Mouse (Mus musculus): ENCODE data around the gene Hsfy2. TPM values are rescaled to one million over a fixed set of nuclear protein-coding genes. Genes with fewer than 3 reads are reported as not detected.

The Hsfy2 gene
- not detected in 2 replicates for polyA plus RNA-seq (2015; fragmentation: Nextera tagmentation; extraction: Ambion mirVana)

GRCm38 (mm10) chr1:56637335-56637734 lies at the start of gene Hsfy2:
TSS of gene Hsfy2 (minus strand) at chr1:56637435.
- Histone ChIP-seq H3K27ac (replicated peaks) (no peak within 1 kb of the TSS), H3K4me2 (no peak within 1 kb of the TSS), H3K4me3 (replicated peaks) (no peak within 1 kb of the TSS), H3K36me3 (replicated peaks) (no peaks in the 10 kb centered on the region), H3K27me3 (no peaks in the 10 kb centered on the region), H3K9ac (no peak within 1 kb of the TSS), H3K4me1 (replicated peaks) (no peaks in the 10 kb centered on the region), H3K9me3 (replicated peaks) (no peaks in the 10 kb centered on the region)
- ATAC-seq (ENCODE audit: insufficient read depth), result no peak
- 55% methylated on average over 2 of the region's 2 CpGs for WGBS (ENCODE audit: insufficient replicate concordance)

- H3K4me1 ChIP-seq (replicated peaks), result no peaks in the 10 kb centered on the region
- H3K9me3 ChIP-seq (replicated peaks), result no peaks in the 10 kb centered on the region
- 55% methylated on average over 1 of the region's 1 CpGs for WGBS (ENCODE audit: insufficient replicate concordance)
- no peak overlapping the region for H3K9ac ChIP-seq
- no peaks in the 10 kb centered on the region for H3K27me3 ChIP-seq
- H3K4me2 ChIP-seq, result no peak overlapping the region
- no peak for ATAC-seq (ENCODE audit: insufficient read depth)
- no peaks in the 10 kb centered on the region for H3K36me3 ChIP-seq (replicated peaks)
- no peak overlapping the region for H3K27ac ChIP-seq (replicated peaks)
- H3K4me3 ChIP-seq (replicated peaks), result no peak overlapping the region
Observed at GRCm38 (mm10) chr1:56685053-56685557, 47.9 kb upstream of the Hsfy2 start.

- Histone ChIP-seq H3K27ac (replicated peaks) (no peak overlapping the region), H3K36me3 (replicated peaks) (no peaks in the 10 kb centered on the region), H3K4me3 (replicated peaks) (no peak overlapping the region), H3K4me1 (replicated peaks) (no peaks in the 10 kb centered on the region), H3K4me2 (no peak overlapping the region), H3K9ac (no peak overlapping the region), H3K9me3 (replicated peaks) (no peaks in the 10 kb centered on the region), H3K27me3 (no peaks in the 10 kb centered on the region)
- no peak for ATAC-seq (ENCODE audit: insufficient read depth)
Observed at GRCm38 (mm10) chr1:56684512-56684911, 47.3 kb upstream of the Hsfy2 start.

- no peaks in the 10 kb centered on the region for H3K4me1 ChIP-seq (replicated peaks)
- no peaks in the 10 kb centered on the region for H3K27me3 ChIP-seq
- no peak overlapping the region for H3K4me3 ChIP-seq (replicated peaks)
- 65% methylated on average over 2 of the region's 2 CpGs for WGBS (ENCODE audit: insufficient replicate concordance)
- ATAC-seq (ENCODE audit: insufficient read depth), result no peak
- no peak overlapping the region for H3K4me2 ChIP-seq
- no peak overlapping the region for H3K9ac ChIP-seq
- H3K27ac ChIP-seq (replicated peaks), result no peak overlapping the region
- no peaks in the 10 kb centered on the region for H3K9me3 ChIP-seq (replicated peaks)
- no peaks in the 10 kb centered on the region for H3K36me3 ChIP-seq (replicated peaks)
Observed at GRCm38 (mm10) chr1:56681258-56681657, 44.0 kb upstream of the Hsfy2 start.

GRCm38 (mm10) chr1:56675253-56675652 lies 38.0 kb upstream of the Hsfy2 start:
- WGBS (ENCODE audit: insufficient replicate concordance), result 41% methylated on average over 2 of the region's 2 CpGs

GRCm38 (mm10) chr1:56674601-56675000 lies 37.4 kb upstream of the Hsfy2 start:
- H3K27me3 ChIP-seq, result no peaks in the 10 kb centered on the region
- ATAC-seq (ENCODE audit: insufficient read depth), result no peak
- no peaks in the 10 kb centered on the region for H3K4me1 ChIP-seq (replicated peaks)
- H3K4me2 ChIP-seq, result no peak overlapping the region
- 52% methylated on average over 3 of the region's 3 CpGs for WGBS (ENCODE audit: insufficient replicate concordance)
- H3K9me3 ChIP-seq (replicated peaks), result no peaks in the 10 kb centered on the region
- no peak overlapping the region for H3K4me3 ChIP-seq (replicated peaks)
- no peak overlapping the region for H3K9ac ChIP-seq
- H3K36me3 ChIP-seq (replicated peaks), result no peaks in the 10 kb centered on the region
- H3K27ac ChIP-seq (replicated peaks), result no peak overlapping the region

More at GRCm38 (mm10) chr1:56675253-56675652, 38.0 kb upstream of the Hsfy2 start:
- Histone ChIP-seq H3K9me3 (replicated peaks) (no peaks in the 10 kb centered on the region), H3K4me3 (replicated peaks) (no peak overlapping the region), H3K4me2 (no peak overlapping the region), H3K36me3 (replicated peaks) (no peaks in the 10 kb centered on the region), H3K4me1 (replicated peaks) (no peaks in the 10 kb centered on the region), H3K27me3 (no peaks in the 10 kb centered on the region), H3K9ac (no peak overlapping the region), H3K27ac (replicated peaks) (no peak overlapping the region)
- no peak for ATAC-seq (ENCODE audit: insufficient read depth)

- Histone ChIP-seq H3K4me2 (no peak overlapping the region), H3K9me3 (replicated peaks) (no peaks in the 10 kb centered on the region), H3K9ac (no peak overlapping the region), H3K4me1 (replicated peaks) (no peaks in the 10 kb centered on the region), H3K36me3 (replicated peaks) (no peaks in the 10 kb centered on the region), H3K4me3 (replicated peaks) (no peak overlapping the region), H3K27ac (replicated peaks) (no peak overlapping the region), H3K27me3 (no peaks in the 10 kb centered on the region)
- ATAC-seq (ENCODE audit: insufficient read depth), result no peak
- WGBS (ENCODE audit: insufficient replicate concordance), result 34% methylated on average over 8 of the region's 8 CpGs
Observed at GRCm38 (mm10) chr1:56671241-56671945, 34.2 kb upstream of the Hsfy2 start.

GRCm38 (mm10) chr1:56670509-56670908 lies 33.3 kb upstream of the Hsfy2 start:
- ATAC-seq (ENCODE audit: insufficient read depth), result no peak
- Histone ChIP-seq H3K27ac (replicated peaks) (no peak overlapping the region), H3K27me3 (no peaks in the 10 kb centered on the region), H3K4me2 (no peak overlapping the region), H3K4me1 (replicated peaks) (no peaks in the 10 kb centered on the region), H3K9ac (no peak overlapping the region), H3K9me3 (replicated peaks) (no peaks in the 10 kb centered on the region), H3K36me3 (replicated peaks) (no peaks in the 10 kb centered on the region), H3K4me3 (replicated peaks) (no peak overlapping the region)
- WGBS (ENCODE audit: insufficient replicate concordance), result 53% methylated on average over 5 of the region's 5 CpGs

- no peak overlapping the region for H3K27ac ChIP-seq (replicated peaks)
- H3K27me3 ChIP-seq, result no peaks in the 10 kb centered on the region
- H3K4me1 ChIP-seq (replicated peaks), result no peaks in the 10 kb centered on the region
- H3K9ac ChIP-seq, result no peak overlapping the region
- H3K4me2 ChIP-seq, result no peak overlapping the region
- WGBS (ENCODE audit: insufficient replicate concordance), result 56% methylated on average over 3 of the region's 3 CpGs
- H3K9me3 ChIP-seq (replicated peaks), result no peaks in the 10 kb centered on the region
- ATAC-seq (ENCODE audit: insufficient read depth), result no peak
- H3K36me3 ChIP-seq (replicated peaks), result no peaks in the 10 kb centered on the region
- no peak overlapping the region for H3K4me3 ChIP-seq (replicated peaks)
Observed at GRCm38 (mm10) chr1:56664606-56665005, 27.4 kb upstream of the Hsfy2 start.

GRCm38 (mm10) chr1:56626824-56627223 lies 10.4 kb downstream of the Hsfy2 start:
- no peaks in the 10 kb centered on the region for H3K27me3 ChIP-seq
- H3K27ac ChIP-seq (replicated peaks), result no peak overlapping the region
- H3K36me3 ChIP-seq (replicated peaks), result no peaks in the 10 kb centered on the region
- WGBS (ENCODE audit: insufficient replicate concordance), result 57% methylated on average over 7 of the region's 7 CpGs
- no peak overlapping the region for H3K4me3 ChIP-seq (replicated peaks)
- H3K9ac ChIP-seq, result no peak overlapping the region
- no peak overlapping the region for H3K4me2 ChIP-seq
- H3K4me1 ChIP-seq (replicated peaks), result no peaks in the 10 kb centered on the region
- H3K9me3 ChIP-seq (replicated peaks), result no peaks in the 10 kb centered on the region
- ATAC-seq (ENCODE audit: insufficient read depth), result no peak

- 66% methylated on average over 3 of the region's 3 CpGs for WGBS (ENCODE audit: insufficient replicate concordance)
- Histone ChIP-seq H3K27ac (replicated peaks) (no peak overlapping the region), H3K4me1 (replicated peaks) (no peaks in the 10 kb centered on the region), H3K4me2 (no peak overlapping the region), H3K9me3 (replicated peaks) (no peaks in the 10 kb centered on the region), H3K36me3 (replicated peaks) (no peaks in the 10 kb centered on the region), H3K4me3 (replicated peaks) (no peak overlapping the region), H3K9ac (no peak overlapping the region), H3K27me3 (no peaks in the 10 kb centered on the region)
- ATAC-seq (ENCODE audit: insufficient read depth), result no peak
Observed at GRCm38 (mm10) chr1:56624304-56624703, 12.9 kb downstream of the Hsfy2 start.

- no peaks in the 10 kb centered on the region for H3K4me1 ChIP-seq (replicated peaks)
- H3K27me3 ChIP-seq, result no peaks in the 10 kb centered on the region
- H3K9me3 ChIP-seq (replicated peaks), result no peaks in the 10 kb centered on the region
- H3K4me2 ChIP-seq, result no peak overlapping the region
- no peaks in the 10 kb centered on the region for H3K36me3 ChIP-seq (replicated peaks)
- H3K9ac ChIP-seq, result no peak overlapping the region
- no peak overlapping the region for H3K27ac ChIP-seq (replicated peaks)
- ATAC-seq (ENCODE audit: insufficient read depth), result no peak
- no peak overlapping the region for H3K4me3 ChIP-seq (replicated peaks)
- 60% methylated on average over 1 of the region's 1 CpGs for WGBS (ENCODE audit: insufficient replicate concordance)
Observed at GRCm38 (mm10) chr1:56612384-56612783, 24.9 kb downstream of the Hsfy2 start.

All from liver, embryonic 15.5 days (tissue).